Mouse (Mus musculus) ovary, adult 18-20 months (tissue): ENCODE data around the gene Egr2.

Source experiments
- DNase-seq: peaks from one replicate; pipeline ENCODE4 v3.0.0; 2022; ENCODE audit warnings: low spot score, mixed read lengths

The Egr2 gene

GRCm38 (mm10) chr10:67535256-67535655 lies at the start of gene Egr2:
TSS of gene Egr2 (plus strand) at chr10:67535475.
- DNase-seq: no peak

GRCm38 (mm10) chr10:67487496-67487895 lies 47.8 kb upstream of the Egr2 start:
- no peak for DNase-seq

- DNase-seq: no peak
Measured at GRCm38 (mm10) chr10:67489836-67490235, 45.4 kb upstream of the Egr2 start.

GRCm38 (mm10) chr10:67490632-67491031 lies 44.6 kb upstream of the Egr2 start:
- no peak for DNase-seq

- DNase-seq: no peak
Measured at GRCm38 (mm10) chr10:67492161-67492571, 43.1 kb upstream of the Egr2 start.

GRCm38 (mm10) chr10:67493556-67493955 lies 41.7 kb upstream of the Egr2 start:
- DNase-seq: no peak

- DNase-seq: no peak
Measured at GRCm38 (mm10) chr10:67497144-67497892, 38.0 kb upstream of the Egr2 start.

GRCm38 (mm10) chr10:67497951-67498350 lies 37.3 kb upstream of the Egr2 start:
- DNase-seq: no peak

- no peak for DNase-seq
Measured at GRCm38 (mm10) chr10:67503320-67503995, 31.8 kb upstream of the Egr2 start.

GRCm38 (mm10) chr10:67504046-67504445 lies 31.2 kb upstream of the Egr2 start:
- no peak for DNase-seq

- DNase-seq: no peak
Measured at GRCm38 (mm10) chr10:67505248-67505647, 30.0 kb upstream of the Egr2 start.

GRCm38 (mm10) chr10:67512211-67512610 lies 23.1 kb upstream of the Egr2 start:
- DNase-seq: no peak

GRCm38 (mm10) chr10:67512871-67513270 lies 22.4 kb upstream of the Egr2 start:
- DNase-seq: no peak

GRCm38 (mm10) chr10:67518733-67519132 lies 16.5 kb upstream of the Egr2 start:
- no peak for DNase-seq

GRCm38 (mm10) chr10:67524130-67524529 lies 11.1 kb upstream of the Egr2 start:
- no peak for DNase-seq

- DNase-seq: no peak
Measured at GRCm38 (mm10) chr10:67524694-67525093, 10.6 kb upstream of the Egr2 start.

GRCm38 (mm10) chr10:67526435-67526834 lies 8.8 kb upstream of the Egr2 start:
- DNase-seq: no peak

GRCm38 (mm10) chr10:67529769-67530168 lies 5.5 kb upstream of the Egr2 start:
- DNase-seq: no peak

GRCm38 (mm10) chr10:67535972-67536371 lies 697 bp downstream of the Egr2 start:
- peak; percentile 58 for DNase-seq

GRCm38 (mm10) chr10:67536621-67537141 lies 1.4 kb downstream of the Egr2 start:
- peak; percentile 19 for DNase-seq

- peak; percentile 83 for DNase-seq
Measured at GRCm38 (mm10) chr10:67537151-67537994, 2.1 kb downstream of the Egr2 start.

GRCm38 (mm10) chr10:67538106-67538505 lies 2.8 kb downstream of the Egr2 start:
- DNase-seq: no peak
